Mouse (Mus musculus): ENCODE results near the gene Gpr63. TPM values are rescaled to one million over a fixed set of nuclear protein-coding genes. Genes with fewer than 3 reads are reported as not detected.

Gene Gpr63
- polyA plus RNA-seq, 1 experiment from 2014 or later: 1.5 TPM

Other genes starting within 250 kb of the Gpr63 start
- 29.5 and 35.5 TPM in 2 replicates for gene Klhl32, start 115.3 kb upstream of the Gpr63 start, polyA plus RNA-seq (2015; fragmentation: Nextera tagmentation; extraction: Ambion mirVana)
- gene Ndufaf4, start 68.3 kb upstream of the Gpr63 start, polyA plus RNA-seq (2015; fragmentation: Nextera tagmentation; extraction: Ambion mirVana): 61.8 and 62.9 TPM in 2 replicates